8 mouse cellular contexts compared by ENCODE assay signal in genomic region chr6:145179665-145180064, GRCm38 (mm10). TPM values are rescaled to one million over a fixed set of nuclear protein-coding genes. Genes with fewer than 3 reads are reported as not detected.
A peak's percentile ranks its signal among the peaks of the same experiment; 100 is the strongest.
DNase-seq lines count a peak whose midpoint lies in the region.

No protein-coding gene starts in this region.

- intact Hi-C loops in heart, postnatal 14 days (cut with DNase I): loop anchor here (2.0 kb wide), 1 partner anchor 161 kb away; no protein-coding TSS in a partner anchor

- peak; percentile 7 for DNase-seq in cerebellum, adult 8-10 months
- no peak for DNase-seq in cerebellum, adult 11-12 months
- peak; percentile 66 for DNase-seq in ovary, postnatal 36 days (ENCODE audit: low spot score)
- DNase-seq in ovary, postnatal 10 days (ENCODE audit: low spot score): no peak
- peak; percentile 34 for DNase-seq in c-Kit-positive CD71-positive TER-119-positive erythroid progenitor cells, embryonic 14.5 days (ENCODE audit: low spot score)
- DNase-seq in heart, postnatal 14 days: peak; percentile 57 to 77
- peak; percentile 33 to 35 for DNase-seq in lung, adult 18-20 months
- peak; percentile 44 to 83 for DNase-seq in spleen, postnatal 10 days (ENCODE audit: low spot score in 2 of 2)

RNA-seq across cellular contexts. Expression of gene Casc1, which starts 31.1 kb away (rescaled TPM):
- total RNA-seq in heart, postnatal 14 days (2021): under 1 TPM; 0.76 to 0.86 TPM

RNA-seq across cellular contexts. Expression of gene Etfrf1, which starts 31.3 kb away (rescaled TPM):
- total RNA-seq in heart, postnatal 14 days (2021): 100 to 1,000 TPM; 109 to 115 TPM

Comparison
In these comparisons a context has a peak if more than half of its experiments do, and no peak if none do; other contexts are left out.
1. DNase-seq: peak in cerebellum, adult 8-10 months (single experiment), ovary, postnatal 36 days (single experiment), c-Kit-positive CD71-positive TER-119-positive erythroid progenitor cells, embryonic 14.5 days (single experiment), heart, postnatal 14 days (2 of 2), lung, adult 18-20 months (2 of 2) and spleen, postnatal 10 days (2 of 2); none in cerebellum, adult 11-12 months (single experiment) and ovary, postnatal 10 days (single experiment).